Mouse (Mus musculus) midbrain, embryonic 12.5 days (tissue): ENCODE measurements around the gene Ilf2. TPM values are rescaled to one million over a fixed set of nuclear protein-coding genes. Genes with fewer than 3 reads are reported as not detected.

Experiments
- ATAC-seq: fragments of 200-750 bp; cut with Nextera tagmentation; 2 replicates; pipeline ENCODE4 v1.8.0; 2017; ENCODE audit warnings: low read depth, moderate TSS enrichment, moderate library complexity; ENCODE audit not compliant: low FRiP score
- H3K27ac ChIP-seq: fragments of 300-500 bp; sonication (generic); replicated peaks from 2 replicates; pipeline ENCODE4 v1.5.1; 2016; ENCODE audit warnings: mild to moderate bottlenecking
- H3K27me3 ChIP-seq: fragments of 300-500 bp; sonication (generic); 2 replicates; pipeline ENCODE4 v1.6.1; 2016; ENCODE audit warnings: mild to moderate bottlenecking
- H3K36me3 ChIP-seq: fragments of 300-500 bp; sonication (generic); 2 replicates; pipeline ENCODE4 v1.6.1; 2016
- H3K4me1 ChIP-seq: fragments of 300-500 bp; sonication (generic); 2 replicates; pipeline ENCODE4 v1.6.1; 2016
- H3K4me2 ChIP-seq: fragments of 300-500 bp; sonication (generic); replicated peaks from 2 replicates; pipeline ENCODE4 v1.6.1; 2016; ENCODE audit warnings: mild to moderate bottlenecking, moderate library complexity
- H3K4me3 ChIP-seq: fragments of 300-500 bp; sonication (generic); 2 replicates; pipeline ENCODE4 v1.5.1; 2016; ENCODE audit warnings: mild to moderate bottlenecking
- H3K9ac ChIP-seq: fragments of 300-500 bp; sonication (generic); replicated peaks from 2 replicates; pipeline ENCODE4 v1.6.1; 2016; ENCODE audit warnings: mild to moderate bottlenecking, moderate library complexity
- H3K9me3 ChIP-seq: fragments of 300-500 bp; sonication (generic); 2 replicates; pipeline ENCODE4 v1.6.1; 2016; ENCODE audit warnings: mild to moderate bottlenecking
- WGBS: fragments of 180-500 bp; shearing (Covaris S2); methylation state at CpG from one replicate; pipeline ENCODE4 v1.1.7; 2016; 5-methylcytosine and 5-hydroxymethylcytosine counted together
- polyA plus RNA-seq: library from polyadenylated mRNA; unstranded; fragments of >200 nt; fragmentation: Nextera tagmentation; extraction: Ambion mirVana; gene quantifications from 2 replicates; pipeline ENCODE4 v1.2.1, GENCODE M21; 2016

Ilf2 gene
- 319 and 328 TPM in 2 replicates for polyA plus RNA-seq

DNA sequence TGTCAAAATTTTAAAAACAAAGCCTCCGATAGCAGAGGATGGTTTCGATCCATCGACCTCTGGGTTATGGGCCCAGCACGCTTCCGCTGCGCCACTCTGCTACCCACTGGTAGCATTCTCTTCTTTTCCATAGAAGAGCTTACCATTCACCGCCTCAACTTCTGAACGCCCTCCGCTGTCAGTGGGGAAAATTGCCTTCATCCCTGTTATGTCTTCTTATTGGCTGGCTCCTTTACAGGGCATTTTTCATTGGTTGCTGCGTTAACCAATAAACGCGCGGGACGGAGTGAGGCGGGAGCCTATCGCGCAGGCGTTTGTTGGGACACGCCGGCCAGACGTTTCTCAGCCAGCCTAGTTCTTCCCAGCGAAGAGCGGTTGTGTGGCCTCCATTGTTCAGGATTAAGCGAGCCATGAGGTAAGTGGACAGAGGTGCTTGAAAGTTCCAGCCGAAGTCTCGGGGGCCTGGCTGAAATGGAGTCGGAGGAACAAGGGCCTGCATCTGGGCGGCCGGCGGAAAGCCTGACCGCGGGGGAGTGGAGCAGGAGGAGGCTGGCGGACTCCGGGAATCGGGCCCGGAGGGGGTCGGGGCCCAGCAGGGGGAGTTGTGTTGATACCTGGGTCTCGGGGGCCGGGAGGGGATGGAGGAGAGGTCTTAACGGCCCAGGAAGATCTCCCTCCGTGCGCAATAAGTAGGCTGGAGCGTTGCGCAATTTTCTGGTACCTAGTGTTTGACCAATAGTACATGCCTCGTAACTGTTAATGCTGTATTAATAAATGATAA lies at the start of gene Ilf2:
TSS of gene Ilf2 (plus strand) at position 296 of the 781 bp plus-strand sequence.
- ATAC-seq: peak; percentile 99
- H3K4me1 ChIP-seq: peaks cover 10% of the 10 kb centered on the region; the same call in 1 of the 2 replicates
- peak within 1 kb of the TSS; percentile 91 for H3K9ac ChIP-seq
- H3K4me3 ChIP-seq: peak within 1 kb of the TSS; percentile 87
- no peaks in the 10 kb centered on the region for H3K27me3 ChIP-seq
- under 1% methylated on average over 45 of the region's 45 CpGs for WGBS
- H3K36me3 ChIP-seq: peaks cover 37% of the 10 kb centered on the region
- no peaks in the 10 kb centered on the region for H3K9me3 ChIP-seq
- peak within 1 kb of the TSS; percentile 73 for H3K4me2 ChIP-seq
- peak within 1 kb of the TSS; percentile 96 for H3K27ac ChIP-seq

DNA sequence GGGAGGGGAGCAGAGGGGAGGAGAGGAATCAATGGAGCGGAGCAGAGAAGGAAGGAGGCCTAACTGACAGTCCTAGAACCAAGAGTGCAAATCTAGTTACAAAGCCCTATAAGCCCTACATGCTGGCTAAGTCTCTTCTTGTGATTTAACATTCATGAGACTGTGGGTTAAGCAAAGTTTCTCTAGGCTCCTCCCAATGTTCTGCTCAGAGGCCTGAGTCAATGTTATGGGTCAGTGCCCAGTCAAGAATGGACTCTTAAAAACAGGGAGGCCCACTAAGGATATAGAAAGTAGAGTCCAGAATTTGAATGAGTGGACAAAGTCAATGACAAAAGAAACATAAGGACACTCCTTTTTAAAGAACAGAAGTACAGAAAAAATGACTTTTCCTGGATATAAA lies 48.4 kb upstream of the Ilf2 start:
- H3K4me1 ChIP-seq: peaks cover 29% of the 10 kb centered on the region
- H3K9ac ChIP-seq: no peak overlapping the region
- no peak overlapping the region for H3K4me3 ChIP-seq
- H3K36me3 ChIP-seq: peaks cover 26% of the 10 kb centered on the region
- 50% methylated on average over 1 of the region's 1 CpGs for WGBS
- no peak overlapping the region for H3K4me2 ChIP-seq
- H3K27me3 ChIP-seq: no peaks in the 10 kb centered on the region
- H3K27ac ChIP-seq: no peak overlapping the region
- ATAC-seq: no peak
- no peaks in the 10 kb centered on the region for H3K9me3 ChIP-seq

GRCm38 (mm10) chr3:90428186-90428585 lies 47.7 kb upstream of the Ilf2 start:
- H3K4me1 ChIP-seq: peaks cover 31% of the 10 kb centered on the region
- H3K4me2 ChIP-seq: no peak overlapping the region
- no peak overlapping the region for H3K4me3 ChIP-seq
- no peak for ATAC-seq
- H3K9ac ChIP-seq: no peak overlapping the region
- H3K9me3 ChIP-seq: no peaks in the 10 kb centered on the region
- WGBS: 87% methylated on average over 6 of the region's 6 CpGs
- H3K36me3 ChIP-seq: peaks cover 20% of the 10 kb centered on the region
- H3K27me3 ChIP-seq: no peaks in the 10 kb centered on the region
- no peak overlapping the region for H3K27ac ChIP-seq

DNA sequence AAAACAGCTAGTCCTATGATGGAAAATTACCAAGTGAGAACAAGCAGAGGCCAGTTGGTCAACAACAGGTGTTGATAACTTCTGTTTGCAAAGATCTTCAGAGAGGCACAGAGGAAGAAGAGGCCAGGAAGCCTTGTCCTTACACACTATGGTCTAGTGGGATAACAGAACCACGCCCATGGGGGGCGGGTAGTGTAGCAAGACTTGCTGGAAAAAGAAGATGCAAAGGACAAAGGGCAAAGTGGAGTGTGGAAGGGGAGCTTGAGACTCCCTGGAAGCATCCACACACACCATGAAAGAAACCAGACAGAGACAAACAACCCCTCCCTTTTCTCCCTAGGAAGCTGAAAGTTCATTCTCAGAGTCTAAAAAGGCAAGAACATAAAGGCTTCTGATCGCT lies 46.4 kb upstream of the Ilf2 start:
- H3K4me2 ChIP-seq: no peak overlapping the region
- no peak overlapping the region for H3K27ac ChIP-seq
- 84% methylated on average over 3 of the region's 3 CpGs for WGBS
- H3K36me3 ChIP-seq: peaks cover 12% of the 10 kb centered on the region
- no peaks in the 10 kb centered on the region for H3K27me3 ChIP-seq
- no peak for ATAC-seq
- no peaks in the 10 kb centered on the region for H3K9me3 ChIP-seq
- H3K4me3 ChIP-seq: no peak overlapping the region
- H3K4me1 ChIP-seq: peaks cover 36% of the 10 kb centered on the region
- no peak overlapping the region for H3K9ac ChIP-seq

- peaks cover 36% of the 10 kb centered on the region for H3K4me1 ChIP-seq
- no peaks in the 10 kb centered on the region for H3K9me3 ChIP-seq
- no peaks in the 10 kb centered on the region for H3K27me3 ChIP-seq
- 14% methylated on average over 2 of the region's 2 CpGs for WGBS
- no peak overlapping the region for H3K27ac ChIP-seq
- H3K4me2 ChIP-seq: peak overlapping the region; percentile 99
- H3K36me3 ChIP-seq: peaks cover 12% of the 10 kb centered on the region
- peak overlapping the region; percentile 94 for H3K9ac ChIP-seq
- peak overlapping the region; percentile 79 for H3K4me3 ChIP-seq
- ATAC-seq: no peak
Measured at GRCm38 (mm10) chr3:90432348-90432747, 43.6 kb upstream of the Ilf2 start.

- H3K27me3 ChIP-seq: no peaks in the 10 kb centered on the region
- under 1% methylated on average over 12 of the region's 12 CpGs for WGBS
Measured at GRCm38 (mm10) chr3:90432811-90433219, 43.1 kb upstream of the Ilf2 start.

GRCm38 (mm10) chr3:90433381-90434020 lies 42.4 kb upstream of the Ilf2 start, which contains the start of gene Ints3:
Ints3 (minus strand) TSS chr3:90433622.
- H3K36me3 ChIP-seq: peaks cover 12% of the 10 kb centered on the region
- under 1% methylated on average over 52 of the region's 52 CpGs for WGBS
- peak; percentile 99 for ATAC-seq
- H3K4me2 ChIP-seq: peak within 1 kb of the TSS; percentile 99
- H3K4me1 ChIP-seq: peaks cover 36% of the 10 kb centered on the region
- no peaks in the 10 kb centered on the region for H3K27me3 ChIP-seq
- H3K27ac ChIP-seq: peak within 1 kb of the TSS; percentile 95
- no peaks in the 10 kb centered on the region for H3K9me3 ChIP-seq
- peak within 1 kb of the TSS; percentile 79 for H3K4me3 ChIP-seq
- peak within 1 kb of the TSS; percentile 94 for H3K9ac ChIP-seq

More at GRCm38 (mm10) chr3:90432811-90433219, 43.1 kb upstream of the Ilf2 start:
- no peaks in the 10 kb centered on the region for H3K9me3 ChIP-seq
- no peak; the same call in 1 of the 2 replicates for ATAC-seq
- H3K4me1 ChIP-seq: peaks cover 36% of the 10 kb centered on the region
- peak overlapping the region; percentile 99 for H3K4me2 ChIP-seq
- H3K9ac ChIP-seq: peak overlapping the region; percentile 94
- peak overlapping the region; percentile 79 for H3K4me3 ChIP-seq
- peak overlapping the region; percentile 95 for H3K27ac ChIP-seq
- H3K36me3 ChIP-seq: peaks cover 12% of the 10 kb centered on the region

- Histone ChIP-seq H3K27ac (peak overlapping the region; percentile 95; the same call in 1 of the 2 replicates), H3K4me1 (peaks cover 36% of the 10 kb centered on the region), H3K36me3 (peaks cover 10% of the 10 kb centered on the region), H3K9ac (peak overlapping the region; percentile 57), H3K9me3 (no peaks in the 10 kb centered on the region), H3K4me2 (peak overlapping the region; percentile 73), H3K27me3 (no peaks in the 10 kb centered on the region), H3K4me3 (peak overlapping the region; percentile 79)
- ATAC-seq: no peak
- 57% methylated on average over 11 of the region's 11 CpGs for WGBS
Measured at GRCm38 (mm10) chr3:90434073-90434730, 41.7 kb upstream of the Ilf2 start.

- Histone ChIP-seq H3K4me1 (peaks cover 11% of the 10 kb centered on the region), H3K9me3 (no peaks in the 10 kb centered on the region), H3K9ac (no peak overlapping the region), H3K27me3 (no peaks in the 10 kb centered on the region), H3K27ac (no peak overlapping the region), H3K4me2 (no peak overlapping the region), H3K36me3 (no peaks in the 10 kb centered on the region), H3K4me3 (no peak overlapping the region)
- no peak for ATAC-seq
- 84% methylated on average over 4 of the region's 4 CpGs for WGBS
Measured at GRCm38 (mm10) chr3:90437131-90437530, 38.8 kb upstream of the Ilf2 start.

DNA sequence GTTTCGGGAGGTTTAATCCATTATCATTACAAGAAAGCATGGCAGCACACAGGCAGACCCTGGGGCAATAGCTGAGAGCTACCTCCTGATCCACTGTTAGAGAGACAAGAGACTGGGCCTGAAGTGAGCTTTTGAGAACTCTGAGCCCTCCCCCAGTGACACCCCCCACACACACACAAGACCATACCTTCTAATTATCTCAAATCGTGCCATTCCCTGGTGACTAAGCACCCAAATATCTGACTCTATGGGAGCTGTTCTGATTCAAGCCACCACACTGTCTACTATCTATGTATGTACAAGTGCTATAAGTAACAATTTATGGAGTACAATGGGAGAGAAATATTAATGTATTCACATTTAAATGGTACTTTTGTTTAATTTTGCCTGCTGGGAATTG lies 35.2 kb upstream of the Ilf2 start:
- ATAC-seq: no peak
- H3K9me3 ChIP-seq: no peaks in the 10 kb centered on the region; the same call in 1 of the 2 replicates
- H3K27me3 ChIP-seq: no peaks in the 10 kb centered on the region
- H3K4me1 ChIP-seq: 0 out of 2 replicates have a peak, but pooled peaks cover 2% of the 10 kb centered on the region
- no peak overlapping the region for H3K9ac ChIP-seq
- no peak overlapping the region for H3K4me3 ChIP-seq
- no peak overlapping the region for H3K27ac ChIP-seq
- no peak overlapping the region for H3K4me2 ChIP-seq
- WGBS: 95% methylated on average over 2 of the region's 2 CpGs
- H3K36me3 ChIP-seq: no peaks in the 10 kb centered on the region

DNA sequence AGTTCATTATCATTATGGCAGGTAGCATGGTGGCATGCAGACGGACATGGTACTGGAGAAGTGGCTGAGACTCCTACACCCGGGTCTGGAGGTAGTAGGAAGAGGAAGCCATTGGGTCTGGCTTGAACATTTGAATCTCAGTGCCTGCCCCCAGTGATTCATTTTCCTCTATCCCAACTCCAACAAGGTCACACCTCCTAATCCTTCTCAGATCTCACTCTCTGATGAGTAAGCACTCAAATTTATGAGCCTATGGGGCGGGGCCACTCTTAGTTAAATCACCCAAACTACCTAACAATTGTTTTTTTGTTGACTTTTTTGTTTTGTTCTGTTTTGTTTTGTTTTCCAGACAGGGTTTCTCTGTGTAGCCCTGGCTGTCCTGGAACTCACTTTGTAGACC lies 31.9 kb upstream of the Ilf2 start:
- Histone ChIP-seq H3K27ac (no peak overlapping the region), H3K36me3 (no peaks in the 10 kb centered on the region), H3K9ac (no peak overlapping the region), H3K4me1 (peaks cover 16% of the 10 kb centered on the region), H3K4me2 (no peak overlapping the region), H3K27me3 (no peaks in the 10 kb centered on the region), H3K9me3 (no peaks in the 10 kb centered on the region; the same call in 1 of the 2 replicates), H3K4me3 (no peak overlapping the region)
- WGBS: 88% methylated on average over 3 of the region's 3 CpGs
- ATAC-seq: no peak
